Mouse (Mus musculus): ENCODE measurements around the gene Ncoa1. TPM values are rescaled to one million over a fixed set of nuclear protein-coding genes. Genes with fewer than 3 reads are reported as not detected.
"Not testable (repeated sequence)": the region's sequence is repeated elsewhere in the genome, so short reads cannot be mapped to it uniquely, and the experiment has no call there.

Ncoa1 gene
- polyA plus RNA-seq, 3 experiments from 2014 or later = 7.7 to 17.5 (median 14.6) TPM

- no peak for ATAC-seq
These were observed 1.6 kb downstream of the Ncoa1 start for GRCm38 (mm10) chr12:4475251-4475993.

- no peak for ATAC-seq
These were observed 7.9 kb downstream of the Ncoa1 start for GRCm38 (mm10) chr12:4469115-4469514.

- ATAC-seq = no peak
These were observed 13.3 kb downstream of the Ncoa1 start for GRCm38 (mm10) chr12:4463701-4464100.

GRCm38 (mm10) chr12:4462420-4462819 is 14.6 kb downstream of the Ncoa1 start:
- no peak for ATAC-seq

- no peak for ATAC-seq
These were observed 16.0 kb downstream of the Ncoa1 start for GRCm38 (mm10) chr12:4460990-4461389.

GRCm38 (mm10) chr12:4454956-4455565 is 21.9 kb downstream of the Ncoa1 start:
- peak; percentile 60 for ATAC-seq

- peak; percentile 77 for ATAC-seq
These were observed 22.7 kb downstream of the Ncoa1 start for GRCm38 (mm10) chr12:4454248-4454647.

GRCm38 (mm10) chr12:4452233-4452632 is 24.7 kb downstream of the Ncoa1 start:
- no peak for ATAC-seq

GRCm38 (mm10) chr12:4450485-4450884 is 26.5 kb downstream of the Ncoa1 start:
- ATAC-seq = not testable (repeated sequence)

- ATAC-seq = peak; percentile 39
These were observed 28.8 kb downstream of the Ncoa1 start for GRCm38 (mm10) chr12:4448076-4448589.

- ATAC-seq = peak; percentile 89
These were observed 32.0 kb downstream of the Ncoa1 start for GRCm38 (mm10) chr12:4444946-4445345.

GRCm38 (mm10) chr12:4441451-4441850 is 35.5 kb downstream of the Ncoa1 start:
- no peak for ATAC-seq

GRCm38 (mm10) chr12:4436198-4436597 is 40.8 kb downstream of the Ncoa1 start:
- peak; percentile 85 for ATAC-seq

GRCm38 (mm10) chr12:4433549-4433948 is 43.4 kb downstream of the Ncoa1 start:
- no peak for ATAC-seq

GRCm38 (mm10) chr12:4431978-4432377 is 45.0 kb downstream of the Ncoa1 start:
- ATAC-seq = no peak

GRCm38 (mm10) chr12:4430061-4430825 is 46.7 kb downstream of the Ncoa1 start:
- no peak for ATAC-seq

- no peak for ATAC-seq
These were observed 58.2 kb downstream of the Ncoa1 start for GRCm38 (mm10) chr12:4418824-4419223.

- ATAC-seq = peak; percentile 52
These were observed 59.2 kb downstream of the Ncoa1 start for GRCm38 (mm10) chr12:4417626-4418263.

GRCm38 (mm10) chr12:4407085-4407484 is 69.9 kb downstream of the Ncoa1 start:
- no peak for ATAC-seq

GRCm38 (mm10) chr12:4406155-4406554 is 70.8 kb downstream of the Ncoa1 start:
- no peak for ATAC-seq

GRCm38 (mm10) chr12:4403206-4403605 is 73.8 kb downstream of the Ncoa1 start:
- no peak for ATAC-seq

GRCm38 (mm10) chr12:4396221-4396620 is 80.8 kb downstream of the Ncoa1 start:
- ATAC-seq = no peak

GRCm38 (mm10) chr12:4392590-4392989 is 84.4 kb downstream of the Ncoa1 start:
- no peak for ATAC-seq
